Mouse (Mus musculus): Measurements from ENCODE around the gene Vmn2r58.
"Not testable (repeated sequence)": the region's sequence is repeated elsewhere in the genome, so short reads cannot be mapped to it uniquely, and the experiment has no call there.

Vmn2r58 gene

GRCm38 (mm10) chr7:41872612-41873011, at the start of gene Vmn2r58:
Gene Vmn2r58 (minus strand): TSS chr7:41872712.
- DNase-seq, result not testable (repeated sequence)

Data from thymus, postnatal 4 days (tissue).